Mouse (Mus musculus) intestine, postnatal 0 days (tissue): Measurements from ENCODE around the gene Tcf7l1. TPM values are rescaled to one million over a fixed set of nuclear protein-coding genes. Genes with fewer than 3 reads are reported as not detected.

Experiments used
- ATAC-seq: fragments of 200-750 bp; cut with Nextera tagmentation; 2 replicates; pipeline ENCODE4 v1.8.0; 2017; ENCODE audit warnings: mild to moderate bottlenecking, moderate TSS enrichment, moderate library complexity
- H3K27ac ChIP-seq: fragments of 300-500 bp; sonication (generic); 2 replicates; pipeline ENCODE4 v1.5.1; 2014; ENCODE audit warnings: mild to moderate bottlenecking, low read depth, low read length, moderate library complexity
- H3K27me3 ChIP-seq: fragments of 300-500 bp; sonication (generic); replicated peaks from 2 replicates; pipeline ENCODE4 v1.6.1; 2014; ENCODE audit warnings: low read length, mixed read lengths; ENCODE audit not compliant: control insufficient read depth, insufficient read depth
- H3K36me3 ChIP-seq: fragments of 300-500 bp; sonication (generic); 2 replicates; pipeline ENCODE4 v1.6.1; 2014; ENCODE audit warnings: mild to moderate bottlenecking, moderate library complexity; ENCODE audit not compliant: control insufficient read depth, insufficient read depth
- H3K4me1 ChIP-seq: fragments of 300-500 bp; sonication (generic); replicated peaks from 2 replicates; pipeline ENCODE4 v1.6.1; 2014; ENCODE audit warnings: antibody characterized with exemption, low read length, mixed read lengths; ENCODE audit not compliant: control insufficient read depth, insufficient read depth
- H3K4me2 ChIP-seq: fragments of 300-500 bp; sonication (generic); replicated peaks from 2 replicates; pipeline ENCODE4 v1.6.1; 2014; ENCODE audit warnings: low read depth, mild to moderate bottlenecking, moderate library complexity
- H3K4me3 ChIP-seq: fragments of 300-500 bp; sonication (generic); 2 replicates; pipeline ENCODE4 v1.5.1; 2014; ENCODE audit warnings: low read depth, low read length
- H3K9ac ChIP-seq: fragments of 300-500 bp; sonication (generic); 2 replicates; pipeline ENCODE4 v1.6.1; 2014; ENCODE audit warnings: mild to moderate bottlenecking, low read depth, low read length
- H3K9me3 ChIP-seq: fragments of 300-500 bp; sonication (generic); 2 replicates; pipeline ENCODE4 v1.6.1; 2016; ENCODE audit warnings: mixed run types; ENCODE audit not compliant: control insufficient read depth
- CTCF ChIP-seq: sonication (generic); IDR thresholded peaks from 2 replicates; pipeline ENCODE4 v1.5.1; 2016; ENCODE audit warnings: low read depth, mild to moderate bottlenecking, control low read depth, antibody characterized with exemption, moderate library complexity
- WGBS: fragments of 180-500 bp; shearing (Covaris S2); extraction: QIAGEN DNeasy Blood & Tissue Kit; methylation state at CpG from one replicate; pipeline ENCODE4 v1.1.7; 2014; 5-methylcytosine and 5-hydroxymethylcytosine counted together
- polyA plus RNA-seq: library from polyadenylated mRNA; unstranded; fragments of >200 nt; fragmentation: Nextera tagmentation; extraction: Ambion mirVana; gene quantifications from 2 replicates; pipeline ENCODE4 v1.2.1, GENCODE M21; 2015

The Tcf7l1 gene
- polyA plus RNA-seq, 1 experiment from 2014 or later = 6.8 TPM

DNA sequence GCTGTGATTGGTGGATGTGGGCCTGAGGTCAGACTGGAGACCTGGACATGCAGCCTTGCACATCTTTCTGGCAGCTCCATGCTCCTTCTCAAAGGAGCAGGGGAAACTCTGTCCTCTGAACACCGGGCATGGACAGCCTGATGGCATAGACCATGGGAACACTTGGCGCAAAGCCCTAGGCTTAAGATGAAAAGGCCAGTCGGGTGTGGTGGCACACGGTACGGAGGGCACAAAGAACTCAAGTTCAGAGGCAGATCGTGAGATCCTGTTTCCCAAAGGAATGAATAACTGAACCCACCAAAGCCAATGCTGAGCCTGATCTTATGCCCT lies 128.7 kb downstream of the Tcf7l1 start:
- Histone ChIP-seq H3K9ac (no peak overlapping the region), H3K27ac (no peak overlapping the region), H3K36me3 (no peaks in the 10 kb centered on the region), H3K9me3 (no peaks in the 10 kb centered on the region), H3K4me3 (no peak overlapping the region), H3K4me2 (no peak overlapping the region), H3K27me3 (no peaks in the 10 kb centered on the region), H3K4me1 (peaks cover 8% of the 10 kb centered on the region; the same call in 1 of the 2 replicates)
- peak; percentile 5; the same call in 1 of the 2 replicates for ATAC-seq
- TF ChIP-seq CTCF = no peak
- 74% methylated on average over 6 of the region's 6 CpGs for WGBS

DNA sequence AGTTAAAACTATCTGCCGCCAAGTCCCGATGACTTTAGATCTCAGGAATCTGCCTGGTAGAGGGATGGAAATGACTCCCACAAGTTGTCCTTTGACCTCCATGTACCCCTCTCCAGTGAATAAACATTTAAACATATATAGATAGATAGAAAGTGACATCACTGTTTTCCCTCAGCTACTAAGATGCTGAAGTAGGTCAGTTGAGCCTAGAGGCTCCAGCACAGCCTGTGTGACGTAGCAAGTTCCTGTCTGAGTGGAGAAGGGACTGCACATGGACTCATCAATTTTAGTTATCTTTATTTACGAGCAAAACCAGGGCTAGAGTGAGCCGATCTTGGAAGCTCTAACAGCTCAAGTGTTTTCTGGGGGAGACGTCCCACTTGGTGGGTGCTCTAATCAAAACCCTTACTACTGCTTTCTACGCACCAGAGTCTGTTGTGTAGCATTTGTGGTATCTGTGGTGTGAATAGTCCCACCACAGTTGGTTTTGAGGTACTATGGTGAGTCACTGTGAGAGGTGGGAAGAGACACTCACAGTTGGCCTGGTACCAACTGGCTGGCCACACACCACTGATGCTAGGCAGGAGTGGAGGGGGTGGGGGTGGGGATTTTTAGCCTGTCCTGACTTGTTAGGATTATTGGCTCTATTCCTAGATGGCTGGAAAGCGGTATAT lies 129.2 kb downstream of the Tcf7l1 start:
- no peak overlapping the region for H3K27ac ChIP-seq
- H3K27me3 ChIP-seq = no peaks in the 10 kb centered on the region
- ATAC-seq = peak; percentile 26; the same call in 1 of the 2 replicates
- peaks cover 8% of the 10 kb centered on the region; the same call in 1 of the 2 replicates for H3K4me1 ChIP-seq
- WGBS = 46% methylated on average over 8 of the region's 8 CpGs
- no peaks in the 10 kb centered on the region for H3K9me3 ChIP-seq
- H3K36me3 ChIP-seq = no peaks in the 10 kb centered on the region
- H3K9ac ChIP-seq = no peak overlapping the region
- H3K4me2 ChIP-seq = no peak overlapping the region
- H3K4me3 ChIP-seq = no peak overlapping the region
- TF ChIP-seq CTCF = no peak

DNA sequence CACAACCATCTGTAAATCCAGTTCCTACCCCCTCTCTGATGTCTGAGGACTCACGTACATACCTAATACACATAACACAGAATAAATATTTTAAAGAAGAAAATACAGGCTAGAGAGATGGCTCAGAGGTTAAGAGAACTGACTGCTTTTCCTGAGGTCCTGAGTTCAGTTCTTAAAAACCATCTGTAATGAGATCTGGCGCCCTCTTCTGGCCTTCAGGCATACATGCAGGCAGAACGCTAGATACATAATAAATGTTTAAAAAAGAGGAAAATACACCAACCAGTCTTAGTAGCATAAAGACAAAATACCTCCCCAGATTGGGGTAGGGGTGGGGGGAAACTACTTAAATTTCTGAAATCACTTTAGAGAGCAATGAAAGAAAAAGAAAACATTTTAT lies 131.0 kb downstream of the Tcf7l1 start:
- Histone ChIP-seq H3K9ac (no peak overlapping the region), H3K9me3 (no peaks in the 10 kb centered on the region), H3K4me1 (peaks cover 8% of the 10 kb centered on the region; the same call in 1 of the 2 replicates), H3K4me3 (no peak overlapping the region), H3K27ac (no peak overlapping the region), H3K27me3 (no peaks in the 10 kb centered on the region), H3K4me2 (no peak overlapping the region), H3K36me3 (no peaks in the 10 kb centered on the region)
- ATAC-seq = no peak
- 52% methylated on average over 3 of the region's 3 CpGs for WGBS
- peak; percentile 74 for TF ChIP-seq CTCF

DNA sequence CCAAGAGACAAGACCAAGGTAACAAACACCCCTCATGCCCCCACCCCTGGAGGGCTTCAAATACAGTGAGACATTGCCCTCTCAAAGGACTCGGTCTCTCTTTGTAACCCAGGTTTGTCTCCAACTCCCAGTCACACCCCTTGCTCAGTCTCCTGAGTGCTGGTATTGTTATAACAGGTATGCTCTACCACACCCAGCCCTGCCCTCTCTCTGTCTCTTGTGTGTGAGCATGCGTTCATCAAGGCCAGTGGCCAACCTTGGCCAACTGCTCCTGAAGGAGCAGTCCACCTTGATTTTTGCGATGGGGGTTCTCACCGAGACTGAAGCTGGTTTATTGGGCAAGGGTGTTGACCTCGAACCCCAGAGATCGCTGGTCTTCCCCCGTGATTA lies 133.0 kb downstream of the Tcf7l1 start:
- no peaks in the 10 kb centered on the region for H3K9me3 ChIP-seq
- no peak for ATAC-seq
- peaks cover 8% of the 10 kb centered on the region; the same call in 1 of the 2 replicates for H3K4me1 ChIP-seq
- WGBS = 63% methylated on average over 7 of the region's 7 CpGs
- H3K4me3 ChIP-seq = no peak overlapping the region
- no peaks in the 10 kb centered on the region for H3K27me3 ChIP-seq
- H3K9ac ChIP-seq = no peak overlapping the region
- no peak overlapping the region for H3K27ac ChIP-seq
- no peak for TF ChIP-seq CTCF
- no peaks in the 10 kb centered on the region for H3K36me3 ChIP-seq
- H3K4me2 ChIP-seq = peak overlapping the region; percentile 48

DNA sequence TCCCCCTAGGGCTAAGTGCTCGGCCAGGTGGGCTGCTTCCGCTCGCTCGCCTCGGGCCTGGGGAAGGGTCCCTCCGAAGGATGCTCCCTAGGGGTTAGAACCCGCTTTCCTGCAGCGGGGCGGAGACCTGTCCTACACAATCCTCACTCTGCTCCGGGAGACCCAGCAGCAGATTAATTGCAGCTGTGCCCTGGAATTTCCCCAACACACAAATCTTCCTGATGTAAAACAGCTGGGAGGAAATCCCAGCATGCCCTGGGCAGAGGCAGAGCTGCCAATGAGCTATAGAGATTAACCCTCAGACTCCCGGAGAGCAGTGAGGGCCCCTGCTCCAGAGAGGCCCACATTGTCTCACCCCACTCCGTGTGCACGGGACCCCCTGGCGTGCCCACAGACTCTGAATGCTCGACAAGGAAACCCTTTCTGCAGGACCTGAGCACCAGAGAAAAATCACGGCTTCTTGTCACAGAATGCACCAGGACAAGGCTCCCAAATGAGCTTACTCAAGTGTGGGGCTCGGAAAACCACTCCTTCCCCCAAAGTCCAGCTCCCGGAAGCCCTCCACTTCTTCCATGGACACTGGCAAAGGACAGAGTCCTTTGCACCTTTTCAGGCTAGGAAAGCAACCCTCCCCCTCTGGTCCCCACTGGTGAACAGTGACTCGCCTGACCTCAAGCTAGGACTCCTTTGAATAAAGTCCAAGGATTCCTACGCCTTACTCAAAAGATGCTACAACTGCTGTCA lies 133.6 kb downstream of the Tcf7l1 start:
- 0 out of 2 replicates have a peak, but pooled peaks cover 7% of the 10 kb centered on the region for H3K4me1 ChIP-seq
- no peaks in the 10 kb centered on the region for H3K36me3 ChIP-seq
- TF ChIP-seq CTCF = no peak
- no peaks in the 10 kb centered on the region for H3K27me3 ChIP-seq
- no peak overlapping the region for H3K9ac ChIP-seq
- no peaks in the 10 kb centered on the region for H3K9me3 ChIP-seq
- peak; percentile 37 for ATAC-seq
- 40% methylated on average over 20 of the region's 20 CpGs for WGBS
- H3K4me2 ChIP-seq = peak overlapping the region; percentile 48
- peak overlapping the region; percentile 35; the same call in 1 of the 2 replicates for H3K27ac ChIP-seq
- peak overlapping the region; percentile 11 for H3K4me3 ChIP-seq

DNA sequence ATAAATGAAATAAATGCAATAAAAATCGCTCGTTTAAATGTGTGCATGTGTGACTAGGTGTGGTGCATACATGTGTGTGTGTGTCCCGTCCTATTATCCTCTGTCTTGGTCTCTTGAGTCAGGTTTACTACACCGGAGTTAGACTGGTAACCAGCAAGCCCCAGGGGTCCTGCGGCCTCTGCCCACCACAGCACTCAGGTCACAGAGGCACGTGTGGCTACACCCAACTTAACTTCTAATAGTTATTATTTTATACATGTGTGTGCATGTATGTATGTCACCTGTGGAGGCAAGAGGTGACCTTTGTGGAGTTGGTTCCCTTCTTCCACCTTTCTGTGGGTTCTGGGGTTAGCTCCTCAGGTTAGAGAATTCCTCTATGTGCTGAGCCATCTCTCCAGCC lies 134.7 kb downstream of the Tcf7l1 start:
- H3K27me3 ChIP-seq = no peaks in the 10 kb centered on the region
- no peak overlapping the region for H3K4me2 ChIP-seq
- H3K4me3 ChIP-seq = no peak overlapping the region
- no peaks in the 10 kb centered on the region for H3K9me3 ChIP-seq
- H3K36me3 ChIP-seq = no peaks in the 10 kb centered on the region
- H3K4me1 ChIP-seq = 0 out of 2 replicates have a peak, but pooled peaks cover 4% of the 10 kb centered on the region
- no peak overlapping the region for H3K9ac ChIP-seq
- H3K27ac ChIP-seq = no peak overlapping the region
- ATAC-seq = no peak
- TF ChIP-seq CTCF = no peak
- 94% methylated on average over 6 of the region's 6 CpGs for WGBS
